Mouse (Mus musculus): ENCODE data around the gene Gm9125. TPM values are rescaled to one million over a fixed set of nuclear protein-coding genes. Genes with fewer than 3 reads are reported as not detected.

The Gm9125 gene
- not detected in 2 replicates for polyA plus RNA-seq (2015; fragmentation: Nextera tagmentation; extraction: Ambion mirVana)

GRCm38 (mm10) chr3:94054785-94055184 is at the start of gene Gm9125:
Gene Gm9125 (minus strand): TSS chr3:94054885.

GRCm38 (mm10) chr3:94072544-94072943 is 17.9 kb upstream of the Gm9125 start, which contains the start of gene Gm10697:
Gene Gm10697 (minus strand): TSS chr3:94072644.

Other genes with a start within 250 kb of the Gm9125 start
- gene Tdpoz3, start 228.9 kb downstream of the Gm9125 start, polyA plus RNA-seq (2015; fragmentation: Nextera tagmentation; extraction: Ambion mirVana) = not detected in 2 replicates
- gene Gm9117, start 111.3 kb downstream of the Gm9125 start, polyA plus RNA-seq (2015; fragmentation: Nextera tagmentation; extraction: Ambion mirVana) = not detected in 2 replicates
- not detected in 2 replicates for gene Tdpoz5, start 93.6 kb downstream of the Gm9125 start, polyA plus RNA-seq (2015; fragmentation: Nextera tagmentation; extraction: Ambion mirVana)
- gene Gm10697, start 17.8 kb upstream of the Gm9125 start, polyA plus RNA-seq (2015; fragmentation: Nextera tagmentation; extraction: Ambion mirVana) = not detected in 2 replicates
- not detected in 2 replicates for gene Gm10696, start 123.3 kb upstream of the Gm9125 start, polyA plus RNA-seq (2015; fragmentation: Nextera tagmentation; extraction: Ambion mirVana)
- not detected in 2 replicates for gene Gm5286, start 141.8 kb upstream of the Gm9125 start, polyA plus RNA-seq (2015; fragmentation: Nextera tagmentation; extraction: Ambion mirVana)
- not detected in 2 replicates for gene Gm4778, start 209.2 kb upstream of the Gm9125 start, polyA plus RNA-seq (2015; fragmentation: Nextera tagmentation; extraction: Ambion mirVana)

Measured in spleen, postnatal 0 days (tissue).